ENCODE assay signal across 21 mouse cellular contexts in the genomic region with DNA sequence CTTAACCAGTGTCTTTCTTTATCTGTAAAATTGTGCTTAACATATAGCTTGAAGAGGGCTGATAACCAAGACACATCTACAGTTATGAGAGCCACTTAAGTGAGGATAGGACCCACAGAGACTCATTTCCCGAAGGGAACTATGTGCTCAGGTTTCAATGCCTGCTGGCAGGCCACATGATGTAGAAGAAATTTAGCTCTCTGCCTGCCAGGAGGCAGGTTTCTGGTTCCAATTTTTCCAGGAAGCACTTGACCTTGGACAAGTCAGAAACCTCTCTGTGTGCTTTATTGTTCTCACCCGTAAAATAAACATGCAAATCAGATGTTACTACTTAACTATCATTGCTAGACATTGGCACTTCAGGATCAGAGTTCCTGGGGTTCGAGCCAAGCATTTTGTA.
DNase-seq lines count a peak whose midpoint lies in the region; ATAC-seq and TF ChIP-seq lines count a peak whose summit lies in the region.
"Had no signal": no experiment of that assay in that cellular context is flagged by ENCODE, and none has a peak within 500 bp of the region (broad histone marks: within the 10 kb centered on the region; RNA-seq: fewer than 3 reads in every experiment).

No protein-coding gene starts in this region.

- 60% methylated on average over 3 of the region's 3 CpGs for WGBS in hindbrain, embryonic 14.5 days
- WGBS in hindbrain, postnatal 0 days, result 45% methylated on average over 3 of the region's 3 CpGs

- peak; percentile 33 for DNase-seq in cerebellum, adult 18-20 months
- DNase-seq in hindbrain, embryonic 14.5 days (ENCODE audit: low spot score), result no peak
- DNase-seq in hindbrain, postnatal 0 days (ENCODE audit: low spot score), result no peak
- peak; percentile 62 for DNase-seq in NIH3T3 (ENCODE audit: low read depth)
- DNase-seq in cerebellum, postnatal 25 days, result peak; percentile 29 to 42
- no peak for DNase-seq in spleen, postnatal 14 days (ENCODE audit: low spot score in 2 of 2)
- no peak for DNase-seq in urinary bladder, postnatal 4 days (ENCODE audit: low spot score in 2 of 2)
- DNase-seq: gastrocnemius, postnatal 36 days; heart, postnatal 36 days; kidney, adult 11 months; kidney, postnatal 14 days; lung, postnatal 4 days; thymus, postnatal 14 days had no signal

- no peak overlapping the region for H3K4me2 ChIP-seq in hindbrain, embryonic 14.5 days (replicated peaks)
- no peak overlapping the region for H3K4me2 ChIP-seq in hindbrain, postnatal 0 days (ENCODE audit: low read depth, low read length)
- H3K4me2 ChIP-seq: forebrain, embryonic 12.5 days; heart, embryonic 13.5 days; limb, embryonic 15.5 days; liver, embryonic 15.5 days had no signal

- H3K27ac ChIP-seq in hindbrain, embryonic 14.5 days, result 0 out of 2 replicates have a peak overlapping the region, but pooled peaks have one; percentile 9
- H3K27ac ChIP-seq in hindbrain, postnatal 0 days, result no peak overlapping the region
- H3K27ac ChIP-seq: forebrain, embryonic 12.5 days; heart, embryonic 13.5 days; layer of hippocampus, adult 2 months; limb, embryonic 15.5 days; liver, embryonic 15.5 days; midbrain, embryonic 10.5 days had no signal

- no peaks in the 10 kb centered on the region for H3K27me3 ChIP-seq in hindbrain, embryonic 14.5 days (ENCODE audit: control insufficient read depth, insufficient read depth, low read length)
- no peaks in the 10 kb centered on the region for H3K27me3 ChIP-seq in hindbrain, postnatal 0 days (ENCODE audit: insufficient read depth, low read length)
- H3K27me3 ChIP-seq: forebrain, embryonic 12.5 days; heart, embryonic 13.5 days; limb, embryonic 15.5 days; liver, embryonic 15.5 days had no signal

- no peak for ATAC-seq in cerebellum, adult (ENCODE audit: insufficient number of reproducible peaks, low FRiP score, low TSS enrichment)
- ATAC-seq in hindbrain, embryonic 14.5 days (ENCODE audit: low FRiP score), result no peak
- ATAC-seq in hindbrain, postnatal 0 days, result no peak
- ATAC-seq: hindbrain, embryonic 16.5 days had no signal

- no peaks in the 10 kb centered on the region; the same call in 1 of the 2 replicates for H3K4me1 ChIP-seq in hindbrain, embryonic 14.5 days (replicated peaks; ENCODE audit: control insufficient read depth, insufficient read depth, low read length)
- H3K4me1 ChIP-seq in hindbrain, postnatal 0 days (ENCODE audit: insufficient read depth, low read length), result no peaks in the 10 kb centered on the region
- H3K4me1 ChIP-seq: forebrain, embryonic 12.5 days; liver, embryonic 15.5 days; midbrain, embryonic 10.5 days had no signal

- TF ChIP-seq CTCF in hindbrain, postnatal 0 days (IDR thresholded peaks at IDR 0.05; ENCODE audit: low read depth), result no peak

- H3K9me3 ChIP-seq in hindbrain, embryonic 14.5 days (ENCODE audit: control insufficient read depth, low read length), result no peaks in the 10 kb centered on the region
- H3K9me3 ChIP-seq in hindbrain, postnatal 0 days (ENCODE audit: low read length), result no peaks in the 10 kb centered on the region
- H3K9me3 ChIP-seq: forebrain, embryonic 12.5 days; heart, embryonic 13.5 days; limb, embryonic 15.5 days; liver, embryonic 15.5 days; midbrain, embryonic 10.5 days had no signal

- no peak overlapping the region for H3K4me3 ChIP-seq in hindbrain, embryonic 14.5 days (replicated peaks; ENCODE audit: low read length)
- no peak overlapping the region for H3K4me3 ChIP-seq in hindbrain, postnatal 0 days (ENCODE audit: low read length)
- H3K4me3 ChIP-seq: forebrain, embryonic 12.5 days; heart, embryonic 13.5 days; layer of hippocampus, adult 2 months; limb, embryonic 15.5 days; liver, embryonic 15.5 days; midbrain, embryonic 10.5 days had no signal

- no peak overlapping the region for H3K9ac ChIP-seq in hindbrain, embryonic 14.5 days
- no peak overlapping the region for H3K9ac ChIP-seq in hindbrain, postnatal 0 days (replicated peaks; ENCODE audit: low read length)
- H3K9ac ChIP-seq: forebrain, embryonic 12.5 days; heart, embryonic 13.5 days; limb, embryonic 15.5 days; liver, embryonic 15.5 days had no signal

- H3K36me3 ChIP-seq in hindbrain, embryonic 14.5 days (replicated peaks; ENCODE audit: control insufficient read depth, insufficient read depth), result no peaks in the 10 kb centered on the region
- H3K36me3 ChIP-seq in hindbrain, postnatal 0 days (ENCODE audit: insufficient read depth, low read length), result no peaks in the 10 kb centered on the region
- H3K36me3 ChIP-seq: forebrain, embryonic 12.5 days; heart, embryonic 13.5 days; limb, embryonic 15.5 days; liver, embryonic 15.5 days; midbrain, embryonic 10.5 days had no signal

Comparison
In these comparisons a context has a peak if more than half of its experiments do, and no peak if none do; other contexts are left out.
1. DNase-seq: peak in cerebellum, adult 18-20 months (2 of 2), NIH3T3 (single experiment) and cerebellum, postnatal 25 days (2 of 2); none in hindbrain, embryonic 14.5 days (single experiment), hindbrain, postnatal 0 days (single experiment), spleen, postnatal 14 days (0 of 2) and urinary bladder, postnatal 4 days (0 of 2).